Mouse (Mus musculus): ENCODE results near the gene Hipk2.

- TF ChIP-seq CTCF (IDR thresholded peaks at IDR 0.05; ENCODE audit: extremely low read depth, insufficient read depth, insufficient read length, insufficient replicate concordance) (no peak), POLR2A (IDR thresholded peaks at IDR 0.05; ENCODE audit: low read depth, low read length) (no peak)
These were observed 9.6 kb downstream of the Hipk2 start for GRCm38 (mm10) chr6:38866357-38866756.
